Mouse (Mus musculus) bone marrow macrophage, adult 2 months (primary cell): ENCODE results near the gene Rnf169. TPM values are rescaled to one million over a fixed set of nuclear protein-coding genes. Genes with fewer than 3 reads are reported as not detected.

ENCODE experiments used
- H3K27ac ChIP-seq: 2 replicates; pipeline ENCODE4 v1.5.1; 2012; ENCODE audit warnings: low read depth, low read length; ENCODE audit not compliant: insufficient read depth
- H3K4me1 ChIP-seq: 2 replicates; pipeline ENCODE4 v1.6.1; 2012; ENCODE audit warnings: low read length; ENCODE audit not compliant: control insufficient read depth, insufficient read depth
- H3K4me3 ChIP-seq: 2 replicates; pipeline ENCODE4 v1.5.1; 2012; ENCODE audit warnings: mild to moderate bottlenecking, low read length, moderate library complexity; ENCODE audit not compliant: insufficient read depth
- CTCF ChIP-seq: IDR thresholded peaks from 2 replicates; pipeline ENCODE4 v1.5.1; 2012; ENCODE audit warnings: low read depth, mild to moderate bottlenecking, low read length, moderate library complexity
- POLR2A ChIP-seq: IDR thresholded peaks from 2 replicates; pipeline ENCODE4 v1.6.1; 2012; ENCODE audit warnings: mild to moderate bottlenecking, low read depth, low read length, borderline replicate concordance
- polyA plus RNA-seq: library from polyadenylated mRNA; stranded (reverse); fragments of >200 nt; gene quantifications from 2 replicates; pipeline ENCODE4 v1.2.4, GENCODE M21; 2012; ENCODE audit not compliant: missing spikeins, insufficient read depth, insufficient read length

Rnf169 gene
- polyA plus RNA-seq, 1 experiment = 27.9 TPM

DNA sequence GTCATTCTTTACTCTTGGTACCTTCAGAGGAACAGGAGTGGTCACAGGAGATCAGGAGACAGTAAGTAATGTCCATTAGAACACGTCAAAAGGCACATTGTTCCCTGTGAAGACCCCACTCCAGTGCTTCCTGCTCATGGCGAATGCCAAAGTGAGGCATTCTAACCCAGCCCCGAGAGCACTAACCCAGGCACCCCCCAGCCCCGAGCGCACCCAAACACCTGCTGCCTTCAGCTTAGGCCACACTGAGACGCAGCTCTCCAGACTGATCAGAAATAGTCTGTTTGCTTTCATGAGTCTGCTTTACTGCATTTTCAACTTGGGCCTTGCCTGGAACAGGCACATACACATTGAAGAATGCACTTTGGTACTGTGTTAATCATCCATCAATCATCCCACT lies 60.3 kb downstream of the Rnf169 start:
- H3K27ac ChIP-seq = no peak overlapping the region
- TF ChIP-seq POLR2A (no peak), CTCF (no peak)
- no peak overlapping the region for H3K4me3 ChIP-seq
- H3K4me1 ChIP-seq = peaks cover 3% of the 10 kb centered on the region; the same call in 1 of the 2 replicates

DNA sequence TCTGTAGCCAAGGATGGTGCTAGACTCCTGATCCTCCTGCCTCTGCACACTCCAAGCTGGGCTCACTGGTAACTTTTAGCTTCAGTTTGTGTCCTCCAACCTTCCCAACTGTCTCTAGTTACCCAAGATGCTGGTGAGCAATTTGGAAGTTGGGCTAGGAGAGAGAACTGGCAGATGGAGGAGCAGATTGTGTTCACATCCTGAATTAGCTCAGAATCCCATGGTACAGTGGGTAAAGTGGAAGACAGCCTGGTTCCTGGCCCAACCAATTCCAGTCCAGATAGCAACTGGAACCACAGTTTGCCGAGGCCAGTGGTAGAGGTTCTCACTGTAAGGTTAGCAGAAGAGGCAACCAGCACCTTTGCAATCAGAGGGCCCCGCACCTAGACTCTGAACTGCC lies 61.1 kb downstream of the Rnf169 start:
- no peak for TF ChIP-seq CTCF
- no peak for TF ChIP-seq POLR2A
- Histone ChIP-seq H3K27ac (no peak overlapping the region), H3K4me1 (peaks cover 3% of the 10 kb centered on the region; the same call in 1 of the 2 replicates), H3K4me3 (no peak overlapping the region)

DNA sequence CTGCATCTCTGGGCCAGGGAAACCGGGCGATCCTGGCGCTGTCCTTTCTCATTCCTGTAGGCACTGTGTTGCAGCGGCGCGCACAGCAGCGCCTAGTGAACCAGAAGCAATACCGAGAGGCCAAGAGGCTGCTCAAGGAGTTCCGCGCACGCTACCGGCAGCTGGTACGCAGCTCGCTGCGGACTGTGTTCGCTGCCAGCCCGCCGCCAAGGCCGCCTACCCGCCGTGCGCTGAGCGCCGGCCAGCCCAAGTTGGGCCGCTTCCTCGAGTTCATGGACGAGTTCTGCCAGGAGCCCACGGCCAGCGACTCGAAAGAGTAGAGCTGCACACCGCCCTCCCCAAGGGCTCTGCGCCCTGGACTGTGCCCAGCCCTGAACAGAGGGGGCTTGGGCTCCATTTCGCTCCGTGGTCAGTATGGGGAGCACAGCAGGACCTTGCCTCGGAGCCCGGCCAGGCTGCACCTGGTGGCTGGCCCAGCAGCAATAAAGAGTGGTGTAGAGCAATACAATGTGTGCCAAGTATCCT lies 62.9 kb downstream of the Rnf169 start:
- peak overlapping the region; percentile 48 for H3K4me3 ChIP-seq
- H3K4me1 ChIP-seq = peaks cover 3% of the 10 kb centered on the region; the same call in 1 of the 2 replicates
- H3K27ac ChIP-seq = no peak overlapping the region
- TF ChIP-seq CTCF = no peak

DNA sequence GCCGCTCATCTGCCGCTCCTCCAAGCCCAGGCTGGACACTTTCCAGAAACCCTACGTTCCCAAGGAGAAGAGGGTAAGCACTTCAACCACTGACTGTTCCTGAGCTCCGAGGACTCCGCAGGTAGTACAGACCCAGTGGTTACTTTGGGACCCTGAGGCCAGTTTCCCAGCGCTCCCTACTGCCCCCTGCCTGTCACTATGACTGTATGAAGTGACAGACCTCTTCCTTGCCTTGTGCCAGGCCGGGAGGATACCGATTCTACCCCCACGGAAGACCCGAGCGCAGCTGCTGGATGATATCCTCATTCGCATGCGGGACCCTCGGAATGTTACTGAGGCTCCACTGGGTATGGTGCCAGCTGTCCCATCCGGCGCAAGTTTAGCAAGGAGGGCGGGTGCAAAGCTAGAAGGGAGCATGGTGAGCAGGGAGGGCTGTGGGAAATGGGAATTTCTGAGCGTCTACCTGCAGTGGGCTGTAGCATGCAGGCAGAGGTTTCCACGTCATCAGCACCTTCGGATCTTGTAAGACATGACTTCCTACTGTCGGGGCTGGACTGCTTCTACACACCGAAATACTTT lies 63.4 kb downstream of the Rnf169 start:
- TF ChIP-seq CTCF (peak; percentile 64), POLR2A (no peak)
- H3K4me3 ChIP-seq = peak overlapping the region; percentile 48
- no peak overlapping the region for H3K27ac ChIP-seq
- H3K4me1 ChIP-seq = peaks cover 3% of the 10 kb centered on the region; the same call in 1 of the 2 replicates

DNA sequence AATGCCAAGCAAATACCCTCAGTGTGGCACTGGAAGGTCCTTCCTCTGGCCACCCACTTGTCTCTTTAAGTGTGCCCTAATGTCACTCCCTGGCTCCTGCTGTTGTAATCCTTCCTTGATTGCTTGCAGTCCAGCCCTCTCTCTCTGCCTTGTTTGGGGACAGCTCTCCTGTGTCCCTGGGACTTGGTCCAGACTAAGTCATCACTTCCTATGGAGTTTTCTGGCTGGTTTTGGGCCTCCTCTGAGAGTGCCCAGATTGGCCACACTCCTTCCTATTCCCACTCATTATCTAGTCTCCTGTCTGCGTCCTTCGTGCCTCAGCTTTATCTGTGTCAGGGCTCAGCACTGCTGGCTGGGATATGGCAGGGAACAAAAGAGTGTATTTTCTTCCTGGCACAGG lies 64.7 kb downstream of the Rnf169 start:
- TF ChIP-seq CTCF (no peak), POLR2A (no peak)
- Histone ChIP-seq H3K4me1 (peaks cover 3% of the 10 kb centered on the region; the same call in 1 of the 2 replicates), H3K27ac (no peak overlapping the region), H3K4me3 (no peak overlapping the region)

DNA sequence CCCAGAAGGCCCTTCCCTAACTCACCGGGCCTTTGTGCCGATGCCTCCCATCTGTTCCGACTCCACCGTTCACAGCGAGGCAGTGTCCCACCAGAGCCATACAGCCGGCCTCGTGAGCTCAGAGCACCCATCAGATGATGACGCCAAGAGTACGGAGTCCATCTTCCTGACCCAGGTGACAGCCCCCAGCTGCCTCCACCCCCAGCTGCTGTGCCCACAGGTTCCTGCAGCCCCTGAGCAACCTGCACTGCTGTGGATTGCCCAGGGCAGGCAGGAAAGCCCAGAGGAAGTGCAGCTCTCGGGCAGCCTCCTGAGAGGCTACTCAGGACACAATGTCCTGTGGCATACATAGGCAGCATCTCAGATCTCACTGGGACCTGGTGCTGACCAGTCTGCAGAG lies 65.9 kb downstream of the Rnf169 start:
- Histone ChIP-seq H3K4me1 (peaks cover 3% of the 10 kb centered on the region; the same call in 1 of the 2 replicates), H3K4me3 (no peak overlapping the region), H3K27ac (no peak overlapping the region)
- TF ChIP-seq CTCF = no peak
- no peak for TF ChIP-seq POLR2A

DNA sequence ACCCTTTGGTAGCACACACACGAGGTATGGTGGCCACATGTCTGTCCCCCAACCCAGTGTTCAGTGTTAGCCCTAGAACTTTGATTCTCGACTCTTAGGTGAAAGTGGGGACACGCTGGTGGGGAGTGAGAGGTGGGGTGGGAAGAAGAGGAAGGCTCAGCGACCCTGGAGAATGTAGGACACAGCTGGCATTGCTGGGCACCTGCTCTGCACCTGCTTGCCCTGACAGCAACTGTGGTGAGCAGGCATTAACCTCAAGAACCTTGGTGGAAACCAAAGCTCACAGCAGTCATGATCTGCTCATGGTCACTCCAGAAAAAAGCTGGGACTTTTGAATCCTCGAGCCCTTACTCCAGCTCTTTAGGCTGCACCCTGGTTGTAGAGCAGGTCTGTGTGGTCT lies 69.2 kb downstream of the Rnf169 start:
- TF ChIP-seq CTCF (no peak), POLR2A (no peak)
- H3K27ac ChIP-seq = no peak overlapping the region

DNA sequence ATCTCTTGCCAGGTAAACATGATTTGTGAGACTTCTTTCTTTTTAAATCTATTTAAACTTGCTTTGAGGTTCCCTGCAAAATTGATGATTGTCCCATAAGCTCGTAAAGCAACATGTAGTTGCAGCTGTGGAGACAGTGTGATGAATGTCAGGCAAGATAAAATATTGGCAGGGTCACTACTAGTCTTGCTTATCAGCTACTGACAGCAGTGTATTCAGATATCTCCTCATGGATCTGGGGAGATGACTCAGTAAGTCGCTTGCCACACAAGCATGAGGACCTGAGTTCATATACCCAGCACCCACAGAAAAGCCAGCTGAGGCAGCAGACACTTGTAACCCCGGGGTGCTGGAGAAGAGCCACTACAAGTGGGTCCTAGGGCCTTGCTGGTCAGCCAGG lies 72.8 kb downstream of the Rnf169 start:
- H3K4me1 ChIP-seq = peaks cover 22% of the 10 kb centered on the region
- no peak overlapping the region for H3K4me3 ChIP-seq
- H3K27ac ChIP-seq = no peak overlapping the region
- TF ChIP-seq CTCF (no peak), POLR2A (no peak)

More for the DNA sequence above, 69.2 kb downstream of the Rnf169 start:
- peaks cover 16% of the 10 kb centered on the region for H3K4me1 ChIP-seq
- no peak overlapping the region for H3K4me3 ChIP-seq

DNA sequence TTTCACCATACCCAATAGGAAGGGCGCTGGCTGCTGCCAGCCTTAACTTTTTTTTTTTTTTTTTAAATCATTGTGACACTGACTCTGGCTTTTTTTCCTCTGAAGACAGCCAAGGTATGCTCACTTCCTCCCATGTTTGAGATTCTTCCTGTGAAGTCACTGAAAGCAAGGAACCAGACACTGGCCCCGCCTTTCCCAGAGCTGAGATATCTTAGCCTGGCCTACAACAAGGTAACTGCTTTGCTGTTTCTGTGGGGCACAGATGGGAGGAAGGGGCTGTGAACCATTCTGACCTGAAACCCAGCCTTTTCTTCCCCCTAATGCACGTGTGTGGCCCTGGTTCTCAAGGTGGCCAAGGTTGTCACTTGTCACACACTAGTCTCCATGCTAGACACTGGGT lies 73.9 kb downstream of the Rnf169 start:
- H3K4me1 ChIP-seq = peaks cover 22% of the 10 kb centered on the region
- no peak overlapping the region for H3K27ac ChIP-seq
- no peak overlapping the region for H3K4me3 ChIP-seq
- TF ChIP-seq POLR2A (no peak), CTCF (no peak)

DNA sequence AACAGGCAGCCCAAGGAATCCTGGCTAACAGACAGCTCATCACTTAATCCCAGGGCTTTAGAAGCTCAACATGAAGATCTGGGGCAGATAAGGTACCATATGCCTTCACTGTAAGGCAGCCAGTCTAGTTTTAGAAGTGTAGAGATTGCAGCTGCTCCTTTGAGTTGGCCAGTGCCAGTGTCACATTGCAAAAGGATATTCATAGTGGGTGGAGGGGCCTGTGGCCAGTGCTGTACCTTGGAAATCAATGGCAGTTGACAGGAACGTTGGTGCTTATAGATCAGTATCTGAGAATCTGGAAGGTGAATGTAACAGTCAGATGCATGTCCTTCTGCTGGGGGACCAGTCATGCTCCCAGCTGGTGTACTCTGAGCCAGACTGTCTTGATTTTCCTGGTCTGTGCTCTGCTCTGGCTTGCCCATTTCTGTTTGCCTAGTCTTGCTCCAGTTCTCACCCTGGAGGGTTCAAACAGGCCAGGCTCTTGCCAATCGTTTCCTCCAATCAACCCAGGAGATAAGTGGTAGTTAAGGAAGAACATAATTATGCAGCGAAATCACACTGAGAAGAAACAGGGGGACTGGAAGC lies 75.7 kb downstream of the Rnf169 start:
- Histone ChIP-seq H3K4me3 (no peak overlapping the region), H3K4me1 (peaks cover 22% of the 10 kb centered on the region), H3K27ac (no peak overlapping the region)
- TF ChIP-seq CTCF (no peak), POLR2A (no peak)
